Mouse (Mus musculus) retina, postnatal 7 days (tissue): ENCODE measurements at regions not wholly inside any gene's neighbourhood (a gene's known extent, or its start where the extent isn't known, plus 50 kb on each side); places are given as distances from the start of the nearest gene placed in this dataset.
A peak's percentile ranks its signal among the peaks of the same experiment; 100 is the strongest.

Experiments
- DNase-seq: peaks from one replicate; pipeline ENCODE4 v3.0.0-alpha.2; 2012; ENCODE audit warnings: low read depth, low spot score

DNA sequence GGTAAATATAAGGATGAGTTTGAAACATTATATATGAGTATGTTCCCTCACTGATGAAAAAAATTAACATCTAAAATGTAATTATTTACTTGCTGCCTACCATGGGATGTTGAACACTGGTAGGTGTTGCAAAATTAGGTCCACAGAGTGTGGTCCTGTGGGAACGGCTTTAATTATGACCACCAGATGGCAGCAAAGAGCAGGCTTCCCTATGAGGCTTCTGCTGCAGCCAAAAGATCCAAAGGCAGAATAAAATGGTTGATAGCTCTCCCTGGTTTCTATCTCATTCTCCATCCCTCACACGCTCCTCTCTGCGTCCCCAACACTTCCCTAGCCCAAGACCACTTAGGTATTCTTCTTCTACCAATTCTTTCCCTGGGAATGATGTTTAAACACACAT is 54.6 kb upstream of the Cit start:
- peak; percentile 65 for DNase-seq
